Mouse (Mus musculus): ENCODE measurements around the gene Pwp2. TPM values are rescaled to one million over a fixed set of nuclear protein-coding genes. Genes with fewer than 3 reads are reported as not detected.

Pwp2 gene
- polyA plus RNA-seq, 1 experiment from 2014 or later: 14.1 TPM

GRCm38 (mm10) chr10:78168792-78169191 is 16.2 kb downstream of the Pwp2 start:
- no peaks in the 10 kb centered on the region for H3K27me3 ChIP-seq (ENCODE audit: control insufficient read depth, insufficient read depth, low read length)
- H3K9me3 ChIP-seq (ENCODE audit: control insufficient read depth, low read depth, low read length): no peaks in the 10 kb centered on the region
- peaks cover 27% of the 10 kb centered on the region for H3K36me3 ChIP-seq (ENCODE audit: control insufficient read depth, insufficient read depth, low read length)
- no peak for ATAC-seq (ENCODE audit: insufficient number of reproducible peaks, insufficient read depth, low FRiP score, low read depth)
- peak overlapping the region; percentile 77; the same call in 1 of the 2 replicates for H3K9ac ChIP-seq (replicated peaks; ENCODE audit: low read depth, low read length)
- H3K4me1 ChIP-seq (ENCODE audit: control insufficient read depth, insufficient read depth, low read length): peaks cover 8% of the 10 kb centered on the region
- WGBS: 85% methylated on average over 11 of the region's 11 CpGs
- peak overlapping the region; percentile 79 for H3K4me2 ChIP-seq (replicated peaks; ENCODE audit: low read depth, low read length)
- H3K27ac ChIP-seq (ENCODE audit: low read length): no peak overlapping the region
- H3K4me3 ChIP-seq (ENCODE audit: low read depth, low read length): peak overlapping the region; percentile 94

GRCm38 (mm10) chr10:78167775-78168174 is 17.2 kb downstream of the Pwp2 start:
- Histone ChIP-seq H3K36me3 (ENCODE audit: control insufficient read depth, insufficient read depth, low read length) (peaks cover 30% of the 10 kb centered on the region), H3K4me2 (replicated peaks; ENCODE audit: low read depth, low read length) (no peak overlapping the region), H3K9ac (replicated peaks; ENCODE audit: low read depth, low read length) (no peak overlapping the region), H3K9me3 (ENCODE audit: control insufficient read depth, low read depth, low read length) (no peaks in the 10 kb centered on the region), H3K27me3 (ENCODE audit: control insufficient read depth, insufficient read depth, low read length) (no peaks in the 10 kb centered on the region), H3K4me1 (ENCODE audit: control insufficient read depth, insufficient read depth, low read length) (peaks cover 8% of the 10 kb centered on the region), H3K4me3 (ENCODE audit: low read depth, low read length) (no peak overlapping the region), H3K27ac (ENCODE audit: low read length) (no peak overlapping the region)
- no peak for ATAC-seq (ENCODE audit: insufficient number of reproducible peaks, insufficient read depth, low FRiP score, low read depth)

- 90% methylated on average over 7 of the region's 7 CpGs for WGBS
Observed at GRCm38 (mm10) chr10:78167333-78167732, 17.6 kb downstream of the Pwp2 start.

GRCm38 (mm10) chr10:78165256-78166005 is 19.5 kb downstream of the Pwp2 start:
- ATAC-seq (ENCODE audit: insufficient number of reproducible peaks, insufficient read depth, low FRiP score, low read depth): no peak
- H3K4me2 ChIP-seq (replicated peaks; ENCODE audit: low read depth, low read length): no peak overlapping the region
- no peaks in the 10 kb centered on the region for H3K27me3 ChIP-seq (ENCODE audit: control insufficient read depth, insufficient read depth, low read length)
- peaks cover 8% of the 10 kb centered on the region for H3K4me1 ChIP-seq (ENCODE audit: control insufficient read depth, insufficient read depth, low read length)
- H3K36me3 ChIP-seq (ENCODE audit: control insufficient read depth, insufficient read depth, low read length): peaks cover 37% of the 10 kb centered on the region
- H3K4me3 ChIP-seq (ENCODE audit: low read depth, low read length): no peak overlapping the region
- no peaks in the 10 kb centered on the region for H3K9me3 ChIP-seq (ENCODE audit: control insufficient read depth, low read depth, low read length)
- no peak overlapping the region for H3K9ac ChIP-seq (replicated peaks; ENCODE audit: low read depth, low read length)
- no peak overlapping the region for H3K27ac ChIP-seq (ENCODE audit: low read length)
- 93% methylated on average over 21 of the region's 21 CpGs for WGBS

More at GRCm38 (mm10) chr10:78167333-78167732, 17.6 kb downstream of the Pwp2 start:
- H3K36me3 ChIP-seq (ENCODE audit: control insufficient read depth, insufficient read depth, low read length): peaks cover 34% of the 10 kb centered on the region
- no peaks in the 10 kb centered on the region for H3K27me3 ChIP-seq (ENCODE audit: control insufficient read depth, insufficient read depth, low read length)
- no peak overlapping the region for H3K27ac ChIP-seq (ENCODE audit: low read length)
- H3K4me1 ChIP-seq (ENCODE audit: control insufficient read depth, insufficient read depth, low read length): peaks cover 8% of the 10 kb centered on the region
- ATAC-seq (ENCODE audit: insufficient number of reproducible peaks, insufficient read depth, low FRiP score, low read depth): no peak
- H3K9me3 ChIP-seq (ENCODE audit: control insufficient read depth, low read depth, low read length): no peaks in the 10 kb centered on the region
- no peak overlapping the region for H3K4me3 ChIP-seq (ENCODE audit: low read depth, low read length)
- H3K9ac ChIP-seq (replicated peaks; ENCODE audit: low read depth, low read length): no peak overlapping the region
- no peak overlapping the region for H3K4me2 ChIP-seq (replicated peaks; ENCODE audit: low read depth, low read length)

GRCm38 (mm10) chr10:78164786-78165185 is 20.2 kb downstream of the Pwp2 start:
- Histone ChIP-seq H3K4me1 (ENCODE audit: control insufficient read depth, insufficient read depth, low read length) (peaks cover 8% of the 10 kb centered on the region), H3K27me3 (ENCODE audit: control insufficient read depth, insufficient read depth, low read length) (no peaks in the 10 kb centered on the region), H3K4me3 (ENCODE audit: low read depth, low read length) (no peak overlapping the region), H3K4me2 (replicated peaks; ENCODE audit: low read depth, low read length) (no peak overlapping the region), H3K27ac (ENCODE audit: low read length) (no peak overlapping the region), H3K36me3 (ENCODE audit: control insufficient read depth, insufficient read depth, low read length) (peaks cover 37% of the 10 kb centered on the region), H3K9me3 (ENCODE audit: control insufficient read depth, low read depth, low read length) (no peaks in the 10 kb centered on the region), H3K9ac (replicated peaks; ENCODE audit: low read depth, low read length) (no peak overlapping the region)
- ATAC-seq (ENCODE audit: insufficient number of reproducible peaks, insufficient read depth, low FRiP score, low read depth): no peak
- WGBS: 88% methylated on average over 12 of the region's 12 CpGs

GRCm38 (mm10) chr10:78163923-78164322 is 21.0 kb downstream of the Pwp2 start:
- WGBS: 22% methylated on average over 4 of the region's 4 CpGs
- Histone ChIP-seq H3K9ac (replicated peaks; ENCODE audit: low read depth, low read length) (no peak overlapping the region), H3K36me3 (ENCODE audit: control insufficient read depth, insufficient read depth, low read length) (peaks cover 37% of the 10 kb centered on the region), H3K4me2 (replicated peaks; ENCODE audit: low read depth, low read length) (no peak overlapping the region), H3K9me3 (ENCODE audit: control insufficient read depth, low read depth, low read length) (no peaks in the 10 kb centered on the region), H3K27ac (ENCODE audit: low read length) (no peak overlapping the region), H3K4me3 (ENCODE audit: low read depth, low read length) (no peak overlapping the region), H3K4me1 (ENCODE audit: control insufficient read depth, insufficient read depth, low read length) (peaks cover 10% of the 10 kb centered on the region), H3K27me3 (ENCODE audit: control insufficient read depth, insufficient read depth, low read length) (no peaks in the 10 kb centered on the region)
- no peak for ATAC-seq (ENCODE audit: insufficient number of reproducible peaks, insufficient read depth, low FRiP score, low read depth)

- Histone ChIP-seq H3K9ac (replicated peaks; ENCODE audit: low read depth, low read length) (no peak overlapping the region), H3K27me3 (ENCODE audit: control insufficient read depth, insufficient read depth, low read length) (no peaks in the 10 kb centered on the region), H3K4me3 (ENCODE audit: low read depth, low read length) (no peak overlapping the region), H3K4me1 (ENCODE audit: control insufficient read depth, insufficient read depth, low read length) (peaks cover 3% of the 10 kb centered on the region; the same call in 1 of the 2 replicates), H3K4me2 (replicated peaks; ENCODE audit: low read depth, low read length) (no peak overlapping the region), H3K9me3 (ENCODE audit: control insufficient read depth, low read depth, low read length) (no peaks in the 10 kb centered on the region), H3K27ac (ENCODE audit: low read length) (no peak overlapping the region), H3K36me3 (ENCODE audit: control insufficient read depth, insufficient read depth, low read length) (peaks cover 37% of the 10 kb centered on the region)
- WGBS: 90% methylated on average over 9 of the region's 9 CpGs
- no peak for ATAC-seq (ENCODE audit: insufficient number of reproducible peaks, insufficient read depth, low FRiP score, low read depth)
Observed at GRCm38 (mm10) chr10:78163241-78163640, 21.7 kb downstream of the Pwp2 start.

- H3K9me3 ChIP-seq (ENCODE audit: control insufficient read depth, low read depth, low read length): no peaks in the 10 kb centered on the region
- no peak overlapping the region for H3K27ac ChIP-seq (ENCODE audit: low read length)
- peaks cover 37% of the 10 kb centered on the region for H3K36me3 ChIP-seq (ENCODE audit: control insufficient read depth, insufficient read depth, low read length)
- no peaks in the 10 kb centered on the region for H3K27me3 ChIP-seq (ENCODE audit: control insufficient read depth, insufficient read depth, low read length)
- 89% methylated on average over 12 of the region's 12 CpGs for WGBS
- no peak overlapping the region for H3K9ac ChIP-seq (replicated peaks; ENCODE audit: low read depth, low read length)
- peaks cover 3% of the 10 kb centered on the region; the same call in 1 of the 2 replicates for H3K4me1 ChIP-seq (ENCODE audit: control insufficient read depth, insufficient read depth, low read length)
- no peak overlapping the region for H3K4me2 ChIP-seq (replicated peaks; ENCODE audit: low read depth, low read length)
- no peak for ATAC-seq (ENCODE audit: insufficient number of reproducible peaks, insufficient read depth, low FRiP score, low read depth)
- H3K4me3 ChIP-seq (ENCODE audit: low read depth, low read length): no peak overlapping the region
Observed at GRCm38 (mm10) chr10:78162646-78163045, 22.3 kb downstream of the Pwp2 start.

GRCm38 (mm10) chr10:78161096-78161495 is 23.9 kb downstream of the Pwp2 start:
- no peaks in the 10 kb centered on the region for H3K27me3 ChIP-seq (ENCODE audit: control insufficient read depth, insufficient read depth, low read length)
- no peak overlapping the region for H3K27ac ChIP-seq (ENCODE audit: low read length)
- H3K9ac ChIP-seq (replicated peaks; ENCODE audit: low read depth, low read length): no peak overlapping the region
- no peak overlapping the region for H3K4me3 ChIP-seq (ENCODE audit: low read depth, low read length)
- H3K36me3 ChIP-seq (ENCODE audit: control insufficient read depth, insufficient read depth, low read length): peaks cover 28% of the 10 kb centered on the region
- H3K4me1 ChIP-seq (ENCODE audit: control insufficient read depth, insufficient read depth, low read length): peaks cover 3% of the 10 kb centered on the region; the same call in 1 of the 2 replicates
- no peaks in the 10 kb centered on the region for H3K9me3 ChIP-seq (ENCODE audit: control insufficient read depth, low read depth, low read length)
- H3K4me2 ChIP-seq (replicated peaks; ENCODE audit: low read depth, low read length): no peak overlapping the region
- 80% methylated on average over 8 of the region's 8 CpGs for WGBS
- no peak for ATAC-seq (ENCODE audit: insufficient number of reproducible peaks, insufficient read depth, low FRiP score, low read depth)
